Mouse (Mus musculus) forebrain, embryonic 12.5 days (tissue): ENCODE results near the gene Pef1. TPM values are rescaled to one million over a fixed set of nuclear protein-coding genes. Genes with fewer than 3 reads are reported as not detected.
A peak's percentile ranks its signal among the peaks of the same experiment; 100 is the strongest.

Experiments used
- ATAC-seq: fragments of 200-750 bp; cut with Nextera tagmentation; 2 replicates; pipeline ENCODE4 v1.8.0; 2017; ENCODE audit warnings: moderate TSS enrichment; ENCODE audit not compliant: low FRiP score
- H3K27ac ChIP-seq: fragments of 300-500 bp; sonication (generic); 2 replicates; pipeline ENCODE4 v1.5.1; 2016; ENCODE audit warnings: mild to moderate bottlenecking
- H3K27me3 ChIP-seq: fragments of 300-500 bp; sonication (generic); 2 replicates; pipeline ENCODE4 v1.6.1; 2016; ENCODE audit warnings: mild to moderate bottlenecking
- H3K36me3 ChIP-seq: fragments of 300-500 bp; sonication (generic); replicated peaks from 2 replicates; pipeline ENCODE4 v1.6.1; 2016; ENCODE audit warnings: mild to moderate bottlenecking
- H3K4me1 ChIP-seq: fragments of 300-500 bp; sonication (generic); 2 replicates; pipeline ENCODE4 v1.6.1; 2016
- H3K4me2 ChIP-seq: fragments of 300-500 bp; sonication (generic); 2 replicates; pipeline ENCODE4 v1.6.1; 2016; ENCODE audit warnings: mild to moderate bottlenecking, moderate library complexity
- H3K4me3 ChIP-seq: fragments of 300-500 bp; sonication (generic); replicated peaks from 2 replicates; pipeline ENCODE4 v1.5.1; 2016; ENCODE audit warnings: mild to moderate bottlenecking
- H3K9ac ChIP-seq: fragments of 300-500 bp; sonication (generic); 2 replicates; pipeline ENCODE4 v1.6.1; 2016; ENCODE audit warnings: mild to moderate bottlenecking
- H3K9me3 ChIP-seq: fragments of 300-500 bp; sonication (generic); 2 replicates; pipeline ENCODE4 v1.6.1; 2016
- WGBS: fragments of 180-500 bp; shearing (Covaris S2); methylation state at CpG from one replicate; pipeline ENCODE4 v1.1.7; 2016; 5-methylcytosine and 5-hydroxymethylcytosine counted together
- polyA plus RNA-seq: library from polyadenylated mRNA; unstranded; fragments of >200 nt; fragmentation: Nextera tagmentation; extraction: Ambion mirVana; gene quantifications from 2 replicates; pipeline ENCODE4 v1.2.1, GENCODE M21; 2016

The Pef1 gene
- polyA plus RNA-seq, 1 experiment from 2014 or later, result 60.4 TPM

DNA sequence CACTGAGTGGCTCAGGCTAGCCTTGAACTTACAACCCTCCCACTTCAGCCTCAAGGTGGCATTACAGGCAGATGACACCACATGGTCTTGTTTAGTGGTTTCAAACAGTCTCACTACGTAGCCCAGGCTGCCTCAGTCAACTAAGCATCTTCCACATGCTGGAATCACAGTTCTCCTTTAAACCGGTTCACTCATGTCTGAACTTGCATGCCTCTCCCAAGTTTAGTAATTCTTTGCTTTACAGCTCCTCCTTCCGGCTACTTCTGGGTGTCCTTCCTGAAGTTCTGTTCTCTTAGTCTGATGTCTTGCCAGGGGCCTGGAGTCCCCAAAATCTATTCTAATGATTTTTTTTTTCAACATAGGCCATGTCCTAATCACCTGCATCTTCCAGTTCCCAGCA, 51.9 kb downstream of the Pef1 start:
- no peak overlapping the region for H3K4me3 ChIP-seq
- H3K27me3 ChIP-seq, result peaks cover 24% of the 10 kb centered on the region
- no peaks in the 10 kb centered on the region for H3K9me3 ChIP-seq
- 77% methylated on average over 3 of the region's 3 CpGs for WGBS
- H3K4me2 ChIP-seq, result no peak overlapping the region
- no peak overlapping the region for H3K9ac ChIP-seq
- ATAC-seq, result no peak
- no peaks in the 10 kb centered on the region for H3K4me1 ChIP-seq
- no peak overlapping the region for H3K27ac ChIP-seq
- no peaks in the 10 kb centered on the region for H3K36me3 ChIP-seq

DNA sequence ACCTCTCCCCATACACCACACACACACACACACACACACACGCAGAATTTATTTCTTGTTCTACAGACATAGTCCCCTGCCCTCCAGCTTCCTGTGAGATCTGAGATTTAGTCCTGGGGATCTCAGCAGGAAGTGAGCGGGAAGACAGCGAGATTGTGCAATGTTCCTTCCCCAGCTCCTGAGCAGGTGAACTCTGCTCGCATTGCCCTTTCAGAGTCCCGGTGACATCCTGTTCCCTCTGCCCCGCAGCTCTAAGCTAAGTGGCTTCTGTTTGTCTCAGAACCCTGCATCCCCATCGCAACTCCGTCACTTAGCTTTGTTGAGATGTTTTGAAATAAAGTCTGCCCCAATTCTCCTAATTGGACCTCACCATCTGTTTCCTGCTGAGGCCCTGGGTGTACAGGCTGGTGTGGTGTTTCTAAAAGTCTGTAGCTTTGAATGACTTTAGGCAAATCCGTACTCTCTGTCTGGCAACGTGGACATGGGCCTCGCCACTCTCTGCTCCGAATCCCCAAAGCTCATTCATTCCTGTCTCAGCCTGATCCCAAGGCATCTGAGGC, 54.5 kb downstream of the Pef1 start:
- Histone ChIP-seq H3K4me3 (no peak overlapping the region), H3K4me2 (no peak overlapping the region), H3K36me3 (no peaks in the 10 kb centered on the region), H3K27me3 (peaks cover 35% of the 10 kb centered on the region), H3K27ac (no peak overlapping the region), H3K4me1 (no peaks in the 10 kb centered on the region), H3K9ac (no peak overlapping the region), H3K9me3 (no peaks in the 10 kb centered on the region)
- WGBS, result 78% methylated on average over 12 of the region's 12 CpGs
- no peak for ATAC-seq

DNA sequence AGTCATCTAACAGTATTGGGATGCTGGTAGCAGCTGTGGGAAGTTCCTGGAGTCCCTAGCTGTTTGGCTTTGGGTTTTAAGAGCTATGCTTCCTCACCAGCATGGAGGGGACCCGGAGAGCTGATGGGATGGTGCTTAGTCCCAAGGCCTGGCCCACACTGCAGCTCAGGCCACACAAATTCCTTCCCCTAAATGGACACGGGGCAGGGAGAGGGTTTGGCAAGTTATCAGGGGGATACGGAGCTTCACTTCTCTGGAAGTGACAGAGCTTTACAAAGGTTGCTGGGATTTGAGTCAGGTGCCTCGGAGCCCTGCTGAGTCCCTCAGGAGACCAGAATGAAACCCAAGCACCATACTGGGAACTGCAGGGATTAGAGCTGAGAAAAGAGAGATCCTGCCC, 59.0 kb downstream of the Pef1 start:
- H3K36me3 ChIP-seq, result no peaks in the 10 kb centered on the region
- no peak for ATAC-seq
- no peak overlapping the region for H3K27ac ChIP-seq
- H3K4me2 ChIP-seq, result no peak overlapping the region
- H3K27me3 ChIP-seq, result peaks cover 53% of the 10 kb centered on the region
- no peaks in the 10 kb centered on the region for H3K9me3 ChIP-seq
- no peak overlapping the region for H3K9ac ChIP-seq
- H3K4me1 ChIP-seq, result peaks cover 11% of the 10 kb centered on the region
- 11% methylated on average over 4 of the region's 4 CpGs for WGBS
- no peak overlapping the region for H3K4me3 ChIP-seq

DNA sequence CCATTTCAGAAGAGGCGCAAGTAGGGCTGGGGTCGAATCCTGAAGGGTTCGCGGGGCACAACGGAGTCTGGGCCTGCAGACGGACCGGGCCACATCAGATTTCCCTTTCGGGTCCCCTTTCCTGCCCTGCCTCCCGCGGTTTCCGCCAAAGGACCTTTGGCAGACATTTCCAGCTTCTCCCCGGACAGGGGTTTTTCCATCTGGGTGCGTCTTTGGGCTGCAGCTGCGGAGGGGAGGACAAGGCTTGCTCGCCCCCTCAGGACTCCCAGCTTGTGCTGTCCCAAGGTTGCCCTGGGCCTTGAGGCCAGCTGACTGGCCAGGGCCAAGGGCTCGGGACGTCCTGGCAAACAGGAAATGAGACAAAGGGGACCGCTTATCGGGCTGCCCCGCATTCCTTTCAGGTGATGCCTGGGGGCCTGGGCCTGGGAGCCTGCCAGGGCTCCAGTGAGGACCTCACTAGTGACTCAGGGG, 61.1 kb downstream of the Pef1 start:
- WGBS, result 3% methylated on average over 20 of the region's 20 CpGs
- no peaks in the 10 kb centered on the region for H3K9me3 ChIP-seq
- no peaks in the 10 kb centered on the region for H3K36me3 ChIP-seq
- peaks cover 65% of the 10 kb centered on the region for H3K27me3 ChIP-seq
- H3K27ac ChIP-seq, result no peak overlapping the region
- no peak overlapping the region for H3K9ac ChIP-seq
- no peak for ATAC-seq
- H3K4me1 ChIP-seq, result peaks cover 24% of the 10 kb centered on the region
- peak overlapping the region; percentile 36 for H3K4me2 ChIP-seq
- H3K4me3 ChIP-seq, result peak overlapping the region; percentile 17; the same call in 1 of the 2 replicates

DNA sequence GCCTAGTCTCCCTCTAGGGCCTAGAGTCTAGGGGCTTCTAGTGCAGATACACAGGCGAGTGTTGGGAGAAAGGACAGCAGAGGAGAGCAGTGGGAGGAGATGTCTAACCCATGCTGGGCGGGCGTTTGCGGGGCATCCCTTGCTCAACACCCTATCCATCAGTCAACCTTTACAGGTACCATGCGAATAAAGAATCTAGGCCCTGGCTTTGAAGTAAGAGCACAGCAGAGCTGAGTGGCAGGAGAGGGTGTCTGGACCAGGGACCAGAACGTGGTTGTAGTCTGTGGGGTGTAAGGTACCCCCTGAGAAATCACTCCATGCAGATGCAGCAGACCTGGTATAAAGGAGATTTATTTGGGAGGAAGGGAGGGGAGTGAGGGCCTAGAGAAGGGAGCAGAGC, 61.8 kb downstream of the Pef1 start:
- Histone ChIP-seq H3K9ac (no peak overlapping the region), H3K27ac (no peak overlapping the region), H3K4me1 (peaks cover 25% of the 10 kb centered on the region), H3K4me3 (no peak overlapping the region), H3K27me3 (peaks cover 65% of the 10 kb centered on the region), H3K4me2 (no peak overlapping the region), H3K9me3 (no peaks in the 10 kb centered on the region), H3K36me3 (no peaks in the 10 kb centered on the region)
- ATAC-seq, result no peak
- WGBS, result 67% methylated on average over 6 of the region's 6 CpGs

DNA sequence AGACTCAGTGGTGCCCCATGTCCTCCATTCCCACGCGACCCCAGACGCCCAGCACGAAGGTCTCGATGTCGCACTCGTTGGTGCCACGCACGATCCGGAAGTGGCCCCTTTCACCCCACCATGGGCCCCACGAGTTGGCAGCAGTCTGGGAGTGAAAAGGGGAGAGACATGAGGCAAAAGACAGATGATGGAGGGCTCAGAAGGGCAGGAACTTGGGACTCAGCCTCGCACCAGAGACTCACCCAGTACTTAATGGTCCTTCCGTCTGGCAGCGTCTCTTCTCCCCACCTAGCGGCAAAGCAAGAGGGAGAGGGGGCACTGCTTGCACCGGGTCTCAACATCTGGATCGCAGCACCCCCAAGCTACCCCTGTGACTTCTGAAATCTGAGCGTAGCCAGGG, 63.7 kb downstream of the Pef1 start:
- Histone ChIP-seq H3K4me1 (peaks cover 25% of the 10 kb centered on the region), H3K9ac (no peak overlapping the region), H3K4me3 (no peak overlapping the region), H3K4me2 (no peak overlapping the region), H3K27ac (no peak overlapping the region), H3K9me3 (no peaks in the 10 kb centered on the region), H3K36me3 (no peaks in the 10 kb centered on the region), H3K27me3 (peaks cover 56% of the 10 kb centered on the region)
- ATAC-seq, result no peak
- WGBS, result 82% methylated on average over 18 of the region's 18 CpGs

DNA sequence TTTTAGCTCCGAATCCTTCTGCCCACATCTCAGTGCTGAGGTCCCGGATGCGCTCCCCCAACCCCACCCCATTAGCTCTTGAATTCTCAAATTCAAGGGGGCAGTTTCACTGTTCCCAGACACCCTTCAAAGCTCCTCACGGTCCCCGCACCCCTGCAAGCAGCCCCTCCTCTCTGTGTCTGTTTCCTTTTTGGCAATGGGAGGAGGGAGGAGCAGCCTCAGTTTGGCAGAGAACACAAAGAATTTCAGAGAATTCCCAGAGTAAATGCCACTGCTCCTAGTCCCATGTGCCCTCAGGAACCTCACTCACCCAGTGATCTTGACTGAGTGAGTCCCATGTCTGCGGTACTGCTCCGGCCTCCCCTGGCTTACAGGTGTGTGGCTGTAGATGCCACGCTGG, 64.2 kb downstream of the Pef1 start:
- Histone ChIP-seq H3K9me3 (no peaks in the 10 kb centered on the region), H3K4me1 (peaks cover 25% of the 10 kb centered on the region), H3K4me3 (no peak overlapping the region), H3K4me2 (no peak overlapping the region), H3K9ac (no peak overlapping the region), H3K36me3 (no peaks in the 10 kb centered on the region), H3K27me3 (peaks cover 50% of the 10 kb centered on the region), H3K27ac (no peak overlapping the region)
- no peak for ATAC-seq
- 75% methylated on average over 8 of the region's 8 CpGs for WGBS

DNA sequence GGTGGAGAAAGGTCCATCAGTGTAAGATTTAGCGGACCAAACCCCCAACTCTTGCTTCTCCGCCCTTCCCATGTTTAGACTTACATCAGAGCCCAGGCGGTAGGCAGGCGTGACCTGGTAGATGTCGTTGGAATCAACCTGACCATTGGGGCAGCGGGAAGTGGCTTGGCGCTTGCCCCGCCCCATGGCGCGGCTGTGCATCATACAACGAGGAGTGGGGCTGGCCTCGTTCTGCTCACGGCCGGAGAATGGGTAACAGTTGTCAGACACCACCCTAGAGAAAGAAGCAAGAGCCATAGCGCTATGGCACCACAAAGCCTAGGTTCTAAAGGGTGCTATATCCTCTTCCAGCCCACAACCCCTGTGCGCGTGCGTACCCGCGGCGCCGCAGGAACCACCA, 65.0 kb downstream of the Pef1 start:
- no peaks in the 10 kb centered on the region for H3K9me3 ChIP-seq
- WGBS, result 52% methylated on average over 22 of the region's 22 CpGs
- peak overlapping the region; percentile 24 for H3K4me2 ChIP-seq
- H3K27me3 ChIP-seq, result peaks cover 45% of the 10 kb centered on the region
- ATAC-seq, result no peak
- no peak overlapping the region for H3K27ac ChIP-seq
- H3K4me3 ChIP-seq, result peak overlapping the region; percentile 14; the same call in 1 of the 2 replicates
- H3K4me1 ChIP-seq, result peaks cover 25% of the 10 kb centered on the region
- H3K9ac ChIP-seq, result no peak overlapping the region
- no peaks in the 10 kb centered on the region for H3K36me3 ChIP-seq

DNA sequence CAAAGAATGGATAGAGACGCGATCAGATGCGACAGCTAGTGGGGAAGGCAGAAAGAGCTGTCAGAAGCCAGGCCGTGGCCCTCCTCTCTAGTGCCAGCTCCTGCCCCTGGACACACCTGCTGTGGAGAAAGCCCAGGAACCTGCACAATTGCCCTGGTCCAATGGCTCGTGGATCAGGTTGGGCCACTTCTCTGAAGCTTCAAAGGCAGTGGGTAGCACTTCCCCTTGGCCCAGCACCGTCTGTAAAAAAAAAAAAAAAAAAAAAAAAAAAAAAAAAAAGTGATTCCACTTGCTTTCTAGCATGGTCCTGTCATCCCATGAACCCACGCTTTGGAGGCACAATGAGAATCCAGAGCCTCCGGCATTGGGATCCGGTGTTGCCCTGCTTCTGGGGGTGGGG, 65.5 kb downstream of the Pef1 start:
- H3K9me3 ChIP-seq, result no peaks in the 10 kb centered on the region
- H3K27ac ChIP-seq, result no peak overlapping the region
- ATAC-seq, result no peak
- no peaks in the 10 kb centered on the region for H3K36me3 ChIP-seq
- H3K4me2 ChIP-seq, result peak overlapping the region; percentile 24
- 53% methylated on average over 9 of the region's 9 CpGs for WGBS
- H3K4me3 ChIP-seq, result no peak overlapping the region; the same call in 1 of the 2 replicates
- peaks cover 43% of the 10 kb centered on the region for H3K27me3 ChIP-seq
- H3K4me1 ChIP-seq, result peaks cover 23% of the 10 kb centered on the region
- no peak overlapping the region for H3K9ac ChIP-seq

DNA sequence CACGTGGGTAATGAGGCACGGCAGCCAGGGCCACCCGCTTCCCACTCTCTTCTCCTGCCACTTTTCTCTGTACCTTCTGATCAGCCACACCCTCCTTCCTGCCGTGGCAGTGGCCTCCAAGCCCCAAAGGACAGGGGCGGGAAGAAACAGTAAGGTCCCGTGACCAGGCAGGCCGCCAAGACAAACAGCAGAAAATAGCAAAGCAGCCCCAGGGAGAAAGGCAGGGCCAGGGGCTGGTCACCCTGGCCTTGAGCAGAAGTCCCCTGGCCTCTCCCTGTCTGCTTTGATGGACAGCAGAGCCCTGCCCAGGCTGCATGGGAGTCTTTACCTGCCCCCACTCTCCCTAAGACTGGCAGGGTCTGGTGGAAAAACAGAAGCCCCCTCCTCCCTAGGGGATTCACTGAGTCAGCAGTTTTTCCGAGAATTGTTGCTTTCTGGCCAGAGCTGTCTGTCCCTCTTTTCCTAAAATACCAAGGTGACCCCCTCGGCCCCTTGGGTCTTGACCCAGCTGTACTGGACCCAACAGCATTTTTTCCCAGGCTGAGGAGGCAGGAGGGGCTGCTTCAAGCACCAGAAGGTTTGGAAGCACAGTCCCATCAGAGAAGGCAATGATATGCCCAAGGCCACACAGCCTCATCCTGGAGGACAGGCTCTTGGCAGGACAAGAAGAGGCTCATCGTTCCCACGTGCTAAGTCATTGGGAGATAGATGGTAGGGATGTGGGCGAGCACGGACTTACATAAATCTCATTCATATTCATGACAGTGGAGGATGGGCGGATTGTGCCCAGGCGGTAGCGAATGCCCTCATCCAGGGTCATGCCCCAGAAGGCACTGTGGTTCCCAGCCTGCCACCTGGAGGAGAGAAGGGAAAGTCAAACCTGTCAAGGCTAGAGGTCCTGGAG, 66.2 kb downstream of the Pef1 start:
- no peaks in the 10 kb centered on the region for H3K36me3 ChIP-seq
- no peak overlapping the region; the same call in 1 of the 2 replicates for H3K4me2 ChIP-seq
- no peak overlapping the region for H3K4me3 ChIP-seq
- no peak for ATAC-seq
- 41% methylated on average over 16 of the region's 16 CpGs for WGBS
- no peak overlapping the region for H3K9ac ChIP-seq
- no peak overlapping the region for H3K27ac ChIP-seq
- peaks cover 16% of the 10 kb centered on the region for H3K4me1 ChIP-seq
- H3K27me3 ChIP-seq, result peaks cover 43% of the 10 kb centered on the region
- H3K9me3 ChIP-seq, result no peaks in the 10 kb centered on the region

DNA sequence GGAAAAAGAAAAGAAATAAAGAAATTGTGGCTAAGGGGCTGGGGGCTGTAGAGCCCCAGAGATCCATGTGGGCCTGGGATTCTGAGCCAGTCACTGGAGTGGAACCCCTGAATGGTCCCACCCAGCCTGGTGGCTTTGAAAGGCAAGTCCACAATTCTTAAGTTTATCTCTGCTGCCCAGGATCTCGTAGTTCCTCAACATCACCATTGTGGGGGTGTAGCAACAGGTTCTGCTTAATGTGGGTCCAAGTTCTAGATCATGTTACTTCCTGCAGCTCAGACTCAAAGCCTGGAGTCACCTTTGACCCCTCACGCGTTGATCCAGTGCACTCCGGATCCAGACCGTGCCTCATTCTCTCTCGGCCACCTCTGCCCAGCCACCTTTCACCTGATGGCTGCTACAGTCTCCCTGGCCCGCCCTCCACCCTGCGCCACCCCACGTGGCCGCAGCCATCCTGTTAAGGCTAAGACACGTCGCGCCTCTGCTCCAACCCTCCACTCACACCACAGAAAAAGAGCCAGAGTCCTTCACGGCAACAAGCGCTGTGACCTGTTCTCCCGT, 67.1 kb downstream of the Pef1 start:
- Histone ChIP-seq H3K4me1 (peaks cover 20% of the 10 kb centered on the region), H3K36me3 (no peaks in the 10 kb centered on the region), H3K9ac (no peak overlapping the region), H3K27ac (no peak overlapping the region), H3K4me3 (no peak overlapping the region), H3K4me2 (no peak overlapping the region), H3K9me3 (no peaks in the 10 kb centered on the region), H3K27me3 (peaks cover 43% of the 10 kb centered on the region)
- no peak for ATAC-seq
- WGBS, result 88% methylated on average over 16 of the region's 16 CpGs

DNA sequence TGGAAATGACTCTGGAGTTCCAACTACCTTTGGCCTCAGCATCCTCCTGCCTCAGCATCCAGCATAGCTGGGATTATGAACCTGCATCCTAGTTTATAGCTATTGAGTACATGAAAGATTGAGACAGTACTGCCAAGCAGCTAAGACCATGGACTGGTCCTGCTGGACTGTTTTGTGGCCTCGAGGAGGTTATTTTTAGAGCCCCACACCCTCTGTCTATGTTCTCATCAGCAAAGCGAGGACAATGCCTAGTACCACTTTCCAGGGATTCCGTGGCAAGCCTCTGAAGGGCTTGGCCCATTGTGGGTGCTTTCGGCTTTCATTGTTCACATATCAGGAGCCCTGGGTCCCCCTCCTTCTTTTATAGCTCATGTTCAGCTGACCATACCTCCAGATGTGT, 68.0 kb downstream of the Pef1 start:
- Histone ChIP-seq H3K4me3 (no peak overlapping the region), H3K9ac (no peak overlapping the region), H3K27ac (no peak overlapping the region), H3K4me1 (peaks cover 29% of the 10 kb centered on the region), H3K9me3 (no peaks in the 10 kb centered on the region), H3K27me3 (peaks cover 45% of the 10 kb centered on the region), H3K36me3 (no peaks in the 10 kb centered on the region), H3K4me2 (no peak overlapping the region)
- no peak for ATAC-seq
- WGBS, result 88% methylated on average over 4 of the region's 4 CpGs
